Mouse (Mus musculus) CH12.LX (cell line): ENCODE data around the gene Gm13539. TPM values are rescaled to one million over a fixed set of nuclear protein-coding genes. Genes with fewer than 3 reads are reported as not detected.

Experiments used
- DNase-seq: peaks from one replicate; pipeline ENCODE4 v3.0.0-alpha.2; 2013; ENCODE audit errors: extremely low read depth
- H3K27ac ChIP-seq: 2 replicates; pipeline ENCODE4 v1.5.1; 2012; ENCODE audit warnings: low read depth, mild to moderate bottlenecking, control low read depth, moderate library complexity; ENCODE audit not compliant: insufficient read depth
- H3K27me3 ChIP-seq: replicated peaks from 2 replicates; pipeline ENCODE3; 2012; ENCODE audit warnings: inconsistent platforms
- H3K36me3 ChIP-seq, 2 experiments: replicated peaks in 1 of 2; 2 replicates each; pipeline versions ENCODE3 to v1.6.1; 2012; ENCODE audit warnings: inconsistent platforms in 1 of 2, low read length in 1 of 2, mild to moderate bottlenecking in 1 of 2, mixed read lengths in 1 of 2, moderate library complexity in 1 of 2; ENCODE audit not compliant: control insufficient read depth in 1 of 2, insufficient read depth in 1 of 2
- H3K4me1 ChIP-seq, 2 experiments: 2 replicates each; pipeline ENCODE4 v1.6.1; 2012; ENCODE audit warnings: inconsistent platforms in 1 of 2, moderate library complexity in 1 of 2; ENCODE audit not compliant: insufficient read depth in 2 of 2, control insufficient read depth in 1 of 2
- H3K4me2 ChIP-seq: 2 replicates; pipeline ENCODE4 v1.6.1; 2012; ENCODE audit warnings: low read depth, mild to moderate bottlenecking, control low read depth; ENCODE audit not compliant: poor library complexity, insufficient read depth, severe bottlenecking
- H3K4me3 ChIP-seq, 3 experiments: fragments of 150-350 bp in 1 of 3; sonication (generic) in 1 of 3; replicated peaks in 1 of 3; 2 replicates each; pipeline versions ENCODE3 to v1.5.1; 2011 to 2012; ENCODE audit warnings: low read depth in 2 of 3, low read length in 2 of 3, mild to moderate bottlenecking in 2 of 3, moderate library complexity in 2 of 3, control low read depth in 1 of 3, improper control_type of control experiment in 1 of 3, inconsistent platforms in 1 of 3, mixed read lengths in 1 of 3; ENCODE audit not compliant: poor library complexity in 1 of 3
- H3K79me2 ChIP-seq: replicated peaks from 2 replicates; pipeline ENCODE4 v1.6.1; 2012; ENCODE audit warnings: mild to moderate bottlenecking, moderate library complexity; ENCODE audit not compliant: control insufficient read depth, poor library complexity, insufficient read depth, severe bottlenecking; ENCODE audit errors: extremely low read depth
- H3K9ac ChIP-seq: 2 replicates; pipeline ENCODE4 v1.6.1; 2012; ENCODE audit warnings: low read depth, mild to moderate bottlenecking, control low read depth, moderate library complexity; ENCODE audit not compliant: insufficient read depth
- H3K9me3 ChIP-seq: replicated peaks from 2 replicates; pipeline ENCODE3; 2012; ENCODE audit warnings: low read length, inconsistent platforms, mixed read lengths
- CHD1 ChIP-seq: IDR thresholded peaks from 2 replicates; pipeline ENCODE4 v1.6.1; 2012; ENCODE audit warnings: low read depth, low read length, improper control_type of control experiment, inconsistent platforms
- CHD2 ChIP-seq: IDR thresholded peaks from 2 replicates; pipeline ENCODE4 v1.6.1; 2011; ENCODE audit warnings: low read length, improper control_type of control experiment
- E2F4 ChIP-seq: IDR thresholded peaks from 2 replicates; pipeline ENCODE4 v1.6.1; 2011; ENCODE audit warnings: low read depth, low read length, improper control_type of control experiment; ENCODE audit not compliant: insufficient replicate concordance
- ELF1 ChIP-seq: IDR thresholded peaks from 2 replicates; pipeline ENCODE4 v1.6.1; 2014; ENCODE audit warnings: low read depth, mild to moderate bottlenecking, inconsistent platforms, low read length, improper control_type of control experiment
- GABPA ChIP-seq: IDR thresholded peaks from 2 replicates; pipeline ENCODE4 v1.6.1; 2012; ENCODE audit warnings: low read depth, low read length, improper control_type of control experiment, inconsistent platforms; ENCODE audit not compliant: insufficient replicate concordance
- HCFC1 ChIP-seq: IDR thresholded peaks from 2 replicates; pipeline ENCODE4 v1.6.1; 2012; ENCODE audit warnings: low read depth, mild to moderate bottlenecking, inconsistent platforms, low read length, improper control_type of control experiment
- IRF4 ChIP-seq: IDR thresholded peaks from 2 replicates; pipeline ENCODE4 v1.6.1; 2014; ENCODE audit warnings: low read depth, mild to moderate bottlenecking, inconsistent platforms, low read length, improper control_type of control experiment
- MEF2A ChIP-seq: IDR thresholded peaks from 2 replicates; pipeline ENCODE4 v1.6.1; 2014; ENCODE audit warnings: low read depth, mild to moderate bottlenecking, inconsistent platforms, low read length, improper control_type of control experiment, borderline replicate concordance
- MXI1 ChIP-seq: IDR thresholded peaks from 2 replicates; pipeline ENCODE4 v1.6.1; 2011; ENCODE audit warnings: mild to moderate bottlenecking, low read depth, low read length, improper control_type of control experiment
- NRF1 ChIP-seq: IDR thresholded peaks from 2 replicates; pipeline ENCODE4 v1.6.1; 2014; ENCODE audit warnings: low read depth, mild to moderate bottlenecking, inconsistent platforms, low read length, improper control_type of control experiment, moderate library complexity
- USF1 ChIP-seq: IDR thresholded peaks from 2 replicates; pipeline ENCODE4 v1.6.1; 2014; ENCODE audit warnings: low read depth, mild to moderate bottlenecking, inconsistent platforms, low read length, improper control_type of control experiment
- ZKSCAN1 ChIP-seq: IDR thresholded peaks from 2 replicates; pipeline ENCODE4 v1.6.1; 2012; ENCODE audit warnings: low read depth, inconsistent platforms, low read length, improper control_type of control experiment, borderline replicate concordance
- dilution Hi-C: fragments of 300-500 bp; cut with MboI; formaldehyde crosslinking; loops from 2 replicates; pipeline ENCODE4 v1.14.3; 2020; ENCODE audit warnings: low sequenced_read_pairs; ENCODE audit not compliant: extremely low pct_unique_long_range_greater_than_20kb, extremely low pct_ligation_motif_present
- in situ Hi-C: fragments of 300-500 bp; cut with MboI; formaldehyde crosslinking; loops from 3 replicates; pipeline ENCODE4 v1.14.3; 2019; ENCODE audit warnings: low sequenced_read_pairs, low pct_ligation_motif_present, low pct_unique_long_range_greater_than_20kb, mixed read lengths
- polyA plus RNA-seq: library from polyadenylated mRNA; unstranded; fragments of >175 nt; gene quantifications from 2 replicates; pipeline ENCODE4 v1.2.1, GENCODE M21; 2012; ENCODE audit warnings: low read depth; ENCODE audit not compliant: insufficient read length
- total RNA-seq, 2 experiments: library from RNA; depleted of rRNA; stranded (reverse); fragments of 300-350 nt in 1 of 2; fragments of >200 nt in 1 of 2; gene quantifications; 2 replicates each; pipeline ENCODE4 v1.2.3; 2012 to 2014

Gm13539 gene
- total and polyA plus RNA-seq, 3 experiments: not detected

- H3K27ac ChIP-seq: no peak overlapping the region
- no peak for DNase-seq
- TF ChIP-seq NRF1: no peak
- no peak for TF ChIP-seq IRF4
- no peak for TF ChIP-seq GABPA
- no peak for TF ChIP-seq ZKSCAN1
- no peak for TF ChIP-seq USF1
- no peak for TF ChIP-seq MXI1
- no peak for TF ChIP-seq CHD2
- TF ChIP-seq CHD1: no peak
- no peak for TF ChIP-seq ELF1
- TF ChIP-seq HCFC1: no peak
- H3K4me3 ChIP-seq: no peak overlapping the region
- no peaks in the 10 kb centered on the region for H3K9me3 ChIP-seq
- no peaks in the 10 kb centered on the region for H3K79me2 ChIP-seq
- H3K4me2 ChIP-seq: no peak overlapping the region
- in situ Hi-C loops: no loop called here
- peaks cover 47% of the 10 kb centered on the region for H3K27me3 ChIP-seq
- no peaks in the 10 kb centered on the region for H3K36me3 ChIP-seq
- dilution Hi-C loops: no loop called here
- H3K9ac ChIP-seq: no peak overlapping the region
- H3K4me1 ChIP-seq: peaks cover 0 to 13% of the 10 kb centered on the region in 2 experiments; a peak in 2 of 4 replicates
These were observed 8.6 kb upstream of the Gm13539 start for GRCm38 (mm10) chr2:25773507-25773906.

GRCm38 (mm10) chr2:25774640-25775039 lies 7.4 kb upstream of the Gm13539 start:
- Histone ChIP-seq H3K9ac (no peak overlapping the region), H3K4me1 (peaks cover 0 to 13% of the 10 kb centered on the region in 2 experiments; a peak in 2 of 4 replicates), H3K4me3 (no peak overlapping the region), H3K79me2 (no peaks in the 10 kb centered on the region), H3K36me3 (no peaks in the 10 kb centered on the region), H3K4me2 (no peak overlapping the region), H3K9me3 (no peaks in the 10 kb centered on the region), H3K27ac (no peak overlapping the region), H3K27me3 (peaks cover 41% of the 10 kb centered on the region)
- in situ Hi-C loops: no loop called here
- TF ChIP-seq CHD2: no peak
- no peak for TF ChIP-seq NRF1
- TF ChIP-seq E2F4: no peak
- TF ChIP-seq MEF2A: no peak
- peak; percentile 6 for DNase-seq
- dilution Hi-C loops: no loop called here

- Histone ChIP-seq H3K79me2 (no peaks in the 10 kb centered on the region), H3K27ac (no peak overlapping the region), H3K36me3 (no peaks in the 10 kb centered on the region), H3K4me1 (peaks cover 0 to 13% of the 10 kb centered on the region in 2 experiments; a peak in 2 of 4 replicates), H3K4me3 (no peak overlapping the region), H3K9me3 (no peaks in the 10 kb centered on the region), H3K4me2 (no peak overlapping the region), H3K27me3 (peaks cover 37% of the 10 kb centered on the region), H3K9ac (no peak overlapping the region)
- TF ChIP-seq MXI1 (no peak), E2F4 (no peak)
- in situ Hi-C loops: no loop called here
- DNase-seq: no peak
- dilution Hi-C loops: no loop called here
These were observed 6.1 kb upstream of the Gm13539 start for GRCm38 (mm10) chr2:25775991-25776390.
